ENCODE assay signal across 22 mouse cellular contexts in the genomic region with DNA sequence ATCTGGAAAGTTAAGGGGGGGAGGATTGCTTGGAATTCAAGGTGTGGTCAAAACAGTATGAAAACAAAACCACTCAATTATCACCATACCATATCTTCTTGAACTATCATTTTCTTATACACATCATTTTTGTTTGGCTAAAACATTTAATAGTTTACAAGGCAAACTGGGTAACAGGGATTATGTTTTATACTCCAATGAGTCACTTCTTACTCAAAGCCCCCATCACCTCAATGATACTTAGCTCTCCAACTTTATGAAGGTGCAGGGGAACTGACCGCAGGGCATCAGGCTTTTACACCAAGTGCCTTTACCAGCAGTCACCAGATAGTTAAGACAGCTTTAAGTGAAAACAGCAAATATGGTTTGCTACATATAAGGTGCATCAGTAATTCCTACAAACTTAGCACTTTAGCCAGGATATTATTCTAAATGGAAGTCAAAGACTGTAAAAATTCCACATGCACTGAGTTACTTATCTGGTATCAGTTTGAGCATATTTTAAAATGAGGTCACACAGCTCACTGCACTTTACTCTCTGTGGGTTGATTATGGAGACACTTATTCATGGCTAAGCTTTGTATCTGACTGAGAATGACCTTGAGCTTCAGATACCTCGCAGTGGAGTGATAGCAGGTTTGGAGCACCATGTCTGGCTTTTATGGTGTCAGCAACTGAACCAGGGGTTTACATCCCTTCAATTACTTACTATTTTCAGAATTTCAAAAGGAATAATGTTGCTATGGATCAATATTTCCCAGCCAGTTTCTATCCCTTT.
DNase-seq lines count a peak whose midpoint lies in the region; ATAC-seq and TF ChIP-seq lines count a peak whose summit lies in the region.
"Had no signal": no experiment of that assay in that cellular context is flagged by ENCODE, and none has a peak within 500 bp of the region (broad histone marks: within the 10 kb centered on the region; RNA-seq: fewer than 3 reads in every experiment).

No protein-coding gene starts in this region.

- peaks cover 46% of the 10 kb centered on the region for H3K79me2 ChIP-seq in myocyte (ENCODE audit: control insufficient read depth, insufficient read depth)

- H3K4me1 ChIP-seq in heart, embryonic 11.5 days (ENCODE audit: control insufficient read depth, insufficient read depth, low read length), result peaks cover 4% of the 10 kb centered on the region; the same call in 1 of the 2 replicates
- no peaks in the 10 kb centered on the region for H3K4me1 ChIP-seq in intestine, embryonic 14.5 days (replicated peaks; ENCODE audit: control insufficient read depth, insufficient read depth, low read length)
- H3K4me1 ChIP-seq in intestine, postnatal 0 days (replicated peaks; ENCODE audit: control insufficient read depth, insufficient read depth, low read length), result no peaks in the 10 kb centered on the region
- H3K4me1 ChIP-seq: embryonic facial prominence, embryonic 12.5 days; forebrain, embryonic 15.5 days; limb, embryonic 12.5 days; lung, embryonic 15.5 days; midbrain, embryonic 12.5 days; neural tube, embryonic 13.5 days had no signal

- no peaks in the 10 kb centered on the region for H3K27me3 ChIP-seq in heart, embryonic 11.5 days (ENCODE audit: control insufficient read depth, insufficient read depth, low read length)
- H3K27me3 ChIP-seq in intestine, embryonic 14.5 days (replicated peaks; ENCODE audit: control insufficient read depth, insufficient read depth, low read length), result no peaks in the 10 kb centered on the region
- no peaks in the 10 kb centered on the region for H3K27me3 ChIP-seq in intestine, postnatal 0 days (replicated peaks; ENCODE audit: control insufficient read depth, insufficient read depth, low read length)
- no peaks in the 10 kb centered on the region for H3K27me3 ChIP-seq in myocyte (ENCODE audit: control insufficient read depth, insufficient read depth, insufficient read length)
- H3K27me3 ChIP-seq: embryonic facial prominence, embryonic 12.5 days; forebrain, embryonic 15.5 days; limb, embryonic 12.5 days; lung, embryonic 15.5 days; midbrain, embryonic 12.5 days; neural tube, embryonic 13.5 days had no signal

- WGBS in heart, embryonic 11.5 days (ENCODE audit: insufficient replicate concordance), result 59% methylated on average over 2 of the region's 2 CpGs
- WGBS in intestine, embryonic 14.5 days, result 80% methylated on average over 2 of the region's 2 CpGs
- WGBS in intestine, postnatal 0 days, result 66% methylated on average over 2 of the region's 2 CpGs

- no peak overlapping the region for H3ac ChIP-seq in myocyte (ENCODE audit: control insufficient read depth, insufficient read length)

- DNase-seq in heart, adult 8-10 months (ENCODE audit: low spot score), result no peak
- DNase-seq in intestine, embryonic 14.5 days (ENCODE audit: low spot score), result no peak
- DNase-seq in Muller cell, postnatal 12 days (ENCODE audit: inconsistent ontology term), result peak; percentile 26
- no peak for DNase-seq in left cerebral cortex, adult 2 months (ENCODE audit: extremely low spot score in 1 of 2, low spot score in 2 of 2)
- DNase-seq: adrenal gland, postnatal 10 days; cerebellum, adult 9-11 months; gastrocnemius, postnatal 25 days; kidney, adult 8-10 months; layer of hippocampus, adult 9-11 months; thymus, postnatal 25 days had no signal

- no peak for ATAC-seq in heart, embryonic 11.5 days (replicated peaks; ENCODE audit: insufficient number of reproducible peaks, low FRiP score, low TSS enrichment)
- 0 out of 2 replicates have a peak, but pooled peaks have one; percentile 36 for ATAC-seq in intestine, embryonic 14.5 days (replicated peaks; ENCODE audit: low FRiP score, low TSS enrichment, low read depth)
- ATAC-seq in intestine, postnatal 0 days, result no peak; the same call in 1 of the 2 replicates
- ATAC-seq: activated CD4-positive, CD25-positive, alpha-beta regulatory T cell, adult 4 months; forebrain, embryonic 15.5 days; hindbrain, embryonic 16.5 days had no signal

- no peak overlapping the region for H3K4me2 ChIP-seq in heart, embryonic 11.5 days
- no peak overlapping the region for H3K4me2 ChIP-seq in intestine, embryonic 14.5 days (ENCODE audit: low read length)
- H3K4me2 ChIP-seq in intestine, postnatal 0 days (replicated peaks; ENCODE audit: low read depth), result no peak overlapping the region
- H3K4me2 ChIP-seq in myocyte (ENCODE audit: low read depth), result peak overlapping the region; percentile 25
- H3K4me2 ChIP-seq: embryonic facial prominence, embryonic 12.5 days; forebrain, embryonic 15.5 days; limb, embryonic 12.5 days; lung, embryonic 15.5 days; midbrain, embryonic 12.5 days; neural tube, embryonic 13.5 days had no signal

- H3K4me3 ChIP-seq in heart, embryonic 11.5 days (ENCODE audit: low read depth, low read length), result no peak overlapping the region
- H3K4me3 ChIP-seq in intestine, embryonic 14.5 days (ENCODE audit: low read depth, low read length), result no peak overlapping the region
- H3K4me3 ChIP-seq in intestine, postnatal 0 days (ENCODE audit: low read depth, low read length), result no peak overlapping the region
- H3K4me3 ChIP-seq in myocyte, result no peak overlapping the region
- no peak overlapping the region for H3K4me3 ChIP-seq in left cerebral cortex, adult 2 months
- H3K4me3 ChIP-seq: embryonic facial prominence, embryonic 12.5 days; forebrain, embryonic 15.5 days; limb, embryonic 12.5 days; lung, embryonic 15.5 days; midbrain, embryonic 12.5 days; neural tube, embryonic 13.5 days had no signal

- H3K27ac ChIP-seq in heart, embryonic 11.5 days (ENCODE audit: low read depth, low read length), result peak overlapping the region; percentile 37
- no peak overlapping the region for H3K27ac ChIP-seq in intestine, embryonic 14.5 days (ENCODE audit: low read depth)
- H3K27ac ChIP-seq in intestine, postnatal 0 days (ENCODE audit: low read depth, low read length), result no peak overlapping the region
- H3K27ac ChIP-seq in left cerebral cortex, adult 2 months, result no peak overlapping the region
- H3K27ac ChIP-seq: embryonic facial prominence, embryonic 12.5 days; forebrain, embryonic 15.5 days; limb, embryonic 12.5 days; liver, embryonic 14.5 days; lung, embryonic 15.5 days; midbrain, embryonic 12.5 days; neural tube, embryonic 13.5 days had no signal

- no peak for TF ChIP-seq POLR2A in myocyte (IDR thresholded peaks at IDR 0.05; ENCODE audit: insufficient read length, low read depth)

- TF ChIP-seq CTCF in intestine, postnatal 0 days (IDR thresholded peaks at IDR 0.05; ENCODE audit: low read depth), result no peak
- no peak for TF ChIP-seq CTCF in left cerebral cortex, adult 2 months (IDR thresholded peaks at IDR 0.05)

- no peaks in the 10 kb centered on the region for H3K36me3 ChIP-seq in heart, embryonic 11.5 days (ENCODE audit: control insufficient read depth, insufficient read depth, low read length)
- H3K36me3 ChIP-seq in intestine, embryonic 14.5 days (ENCODE audit: control insufficient read depth, insufficient read depth, low read length), result peaks cover 28% of the 10 kb centered on the region
- H3K36me3 ChIP-seq in intestine, postnatal 0 days (ENCODE audit: control insufficient read depth, insufficient read depth), result peaks cover 6% of the 10 kb centered on the region; the same call in 1 of the 2 replicates
- peaks cover 16% of the 10 kb centered on the region for H3K36me3 ChIP-seq in myocyte (ENCODE audit: control insufficient read depth, insufficient read depth)

- H3K9ac ChIP-seq in heart, embryonic 11.5 days (ENCODE audit: low read depth, low read length), result no peak overlapping the region
- no peak overlapping the region for H3K9ac ChIP-seq in intestine, embryonic 14.5 days (ENCODE audit: low read length)
- no peak overlapping the region for H3K9ac ChIP-seq in intestine, postnatal 0 days (ENCODE audit: low read depth, low read length)
- H3K9ac ChIP-seq: embryonic facial prominence, embryonic 12.5 days; forebrain, embryonic 15.5 days; limb, embryonic 12.5 days; liver, embryonic 14.5 days; lung, embryonic 15.5 days; midbrain, embryonic 12.5 days; neural tube, embryonic 13.5 days had no signal

- no peaks in the 10 kb centered on the region for H3K9me3 ChIP-seq in heart, embryonic 11.5 days (replicated peaks; ENCODE audit: control insufficient read depth, low read length)
- H3K9me3 ChIP-seq in intestine, embryonic 14.5 days (ENCODE audit: control insufficient read depth, low read length), result no peaks in the 10 kb centered on the region
- H3K9me3 ChIP-seq in intestine, postnatal 0 days (ENCODE audit: control insufficient read depth), result no peaks in the 10 kb centered on the region
- H3K9me3 ChIP-seq: embryonic facial prominence, embryonic 12.5 days; forebrain, embryonic 15.5 days; limb, embryonic 12.5 days; lung, embryonic 15.5 days; midbrain, embryonic 12.5 days; neural tube, embryonic 13.5 days had no signal

- intact Hi-C loops in left cerebral cortex, adult 2 months (cut with DNase I), result no loop called here

TF ChIP-seq in myocyte, 11 proteins besides CTCF, POLR2A, EP300 and RAD21:
- TF ChIP-seq TCF3 (IDR thresholded peaks at IDR 0.05; ENCODE audit: insufficient read length, low read depth) (no peak), TCF12 (IDR thresholded peaks at IDR 0.05; ENCODE audit: insufficient read depth, poor library complexity, severe bottlenecking) (no peak), POLR2AphosphoS2 (IDR thresholded peaks at IDR 0.05; ENCODE audit: insufficient read length, low read depth) (no peak), CEBPB (IDR thresholded peaks at IDR 0.05; ENCODE audit: insufficient read depth, poor library complexity, severe bottlenecking) (no peak), MYOG (IDR thresholded peaks at IDR 0.05; ENCODE audit: control insufficient read depth in 1 of 3, insufficient read depth in 1 of 3, insufficient read length in 2 of 3, low read depth in 2 of 3) (no peak), MAX (IDR thresholded peaks at IDR 0.05; ENCODE audit: low read depth) (no peak), REST (IDR thresholded peaks at IDR 0.05; ENCODE audit: insufficient read depth, insufficient read length) (no peak), MYOD1 (IDR thresholded peaks at IDR 0.05; ENCODE audit: control insufficient read depth in 1 of 3, insufficient read length in 2 of 3, low read depth in 2 of 3) (no peak), E2F4 (IDR thresholded peaks at IDR 0.05; ENCODE audit: insufficient read depth) (no peak), SRF (IDR thresholded peaks at IDR 0.05; ENCODE audit: control insufficient read depth, insufficient read length, low read depth) (no peak)
TF ChIP-seq in myocyte: peak in this region for 0.
